Mouse (Mus musculus): ENCODE results near the gene Kdm4b. TPM values are rescaled to one million over a fixed set of nuclear protein-coding genes. Genes with fewer than 3 reads are reported as not detected.

The Kdm4b gene
- 107 and 133 TPM in 2 replicates for total RNA-seq (2014; rRNA removed)
- polyA plus RNA-seq (2015; fragmentation: Nextera tagmentation; extraction: Ambion mirVana), result 46.8 and 53.2 TPM in 2 replicates

DNA sequence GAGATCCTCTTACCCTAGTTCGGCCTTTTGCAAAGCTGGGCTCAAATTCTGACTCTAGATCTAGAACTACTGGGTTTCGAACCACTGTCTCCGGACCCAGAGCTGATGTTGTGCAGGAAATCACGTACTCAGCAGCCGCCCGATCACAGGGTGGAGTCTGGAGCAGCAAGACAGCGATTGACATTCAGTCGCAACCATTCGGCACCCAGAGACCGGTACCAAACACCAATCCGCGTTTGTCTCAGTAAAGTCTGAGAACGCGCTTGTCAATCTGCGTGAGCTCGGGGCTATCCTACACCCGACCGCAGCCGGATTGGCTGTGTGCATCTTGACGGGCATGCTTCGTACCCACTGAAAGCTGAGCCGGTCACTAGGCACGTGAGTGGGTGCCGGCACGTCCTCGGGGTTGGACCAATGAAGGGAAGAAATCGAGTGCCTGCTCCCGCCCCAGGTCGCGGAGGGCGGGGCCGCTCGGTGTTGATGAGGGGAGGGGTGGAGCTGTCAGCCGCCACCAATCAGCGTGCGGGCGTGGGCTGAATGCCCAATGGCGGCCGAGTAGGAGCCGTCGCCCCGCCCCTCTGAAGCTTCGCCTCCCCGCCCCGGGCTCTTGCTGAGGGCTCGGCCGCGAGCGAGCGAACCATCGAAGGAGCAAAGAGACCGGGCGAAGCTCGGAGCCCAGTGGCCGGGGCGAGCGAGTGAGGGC lies at the start of gene Kdm4b:
Gene Kdm4b (plus strand): TSS at position 613 of the 703 bp plus-strand sequence.
- H3K4me1 ChIP-seq (ENCODE audit: insufficient read depth), result peaks cover 16% of the 10 kb centered on the region
- peak within 1 kb of the TSS; percentile 95 for H3K9ac ChIP-seq
- peak; percentile 99 for ATAC-seq
- H3K27ac ChIP-seq (ENCODE audit: low read depth, low read length), result peak within 1 kb of the TSS; percentile 95
- no peaks in the 10 kb centered on the region for H3K27me3 ChIP-seq (ENCODE audit: insufficient read depth, low read length)
- no peaks in the 10 kb centered on the region for H3K9me3 ChIP-seq (ENCODE audit: low read length)
- no peaks in the 10 kb centered on the region for H3K36me3 ChIP-seq (ENCODE audit: insufficient read depth)
- peak within 1 kb of the TSS; percentile 74 for H3K4me2 ChIP-seq (ENCODE audit: low read depth)
- WGBS, result under 1% methylated on average over 57 of the region's 57 CpGs
- peak; percentile 100 for DNase-seq
- peak within 1 kb of the TSS; percentile 96 for H3K4me3 ChIP-seq (ENCODE audit: low read depth, low read length)
- TF ChIP-seq CTCF (IDR thresholded peaks at IDR 0.05; ENCODE audit: low read depth), result no peak

DNA sequence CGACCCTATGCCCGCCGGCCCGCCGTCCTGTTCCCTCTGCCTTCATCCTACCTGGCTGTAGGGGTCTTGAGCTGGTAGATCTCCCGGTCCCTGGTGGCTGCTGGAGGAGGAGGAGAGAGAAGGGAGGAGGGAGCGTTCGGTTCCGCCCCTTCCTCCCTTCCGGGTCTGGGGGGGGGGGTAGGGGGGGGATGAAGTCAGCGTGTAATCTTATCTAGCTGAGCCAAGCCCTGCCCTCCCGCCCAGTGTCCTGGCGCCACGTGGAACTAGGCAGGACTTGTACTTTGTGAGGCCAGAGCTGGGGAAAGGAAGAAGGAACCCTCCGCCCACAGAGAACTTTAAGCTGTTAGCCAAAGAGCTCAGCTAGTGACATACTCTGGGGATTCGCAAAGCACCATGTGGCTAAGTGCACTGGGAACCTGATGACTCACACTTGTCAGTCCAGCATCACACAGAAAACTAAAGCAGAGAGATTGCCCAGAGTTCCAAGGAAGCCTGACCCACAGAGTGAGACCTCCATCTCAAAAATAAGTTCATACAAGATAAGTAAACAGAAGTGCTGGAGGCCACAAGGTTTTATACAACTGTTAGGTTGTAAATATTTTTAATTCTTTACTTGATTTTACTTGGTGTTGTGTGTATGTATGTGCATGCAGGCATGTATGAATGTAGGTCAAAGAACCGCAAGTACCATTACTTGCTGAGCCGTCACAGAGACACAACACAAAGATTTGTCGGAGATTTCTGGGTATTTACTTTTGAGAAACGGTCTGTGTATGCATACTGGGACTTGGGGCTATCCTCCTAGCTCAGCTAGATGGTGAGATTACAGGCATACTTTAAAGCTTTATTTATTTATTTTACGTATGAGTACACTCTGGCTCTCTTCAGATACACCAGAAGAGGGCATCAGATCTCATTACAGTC lies 49.0 kb upstream of the Kdm4b start, which contains the start of gene Ticam1:
Gene Ticam1 (minus strand): TSS at position 144 of the 924 bp plus-strand sequence.
- peak within 1 kb of the TSS; percentile 29; the same call in 1 of the 2 replicates for H3K27ac ChIP-seq (ENCODE audit: low read depth, low read length)

DNA sequence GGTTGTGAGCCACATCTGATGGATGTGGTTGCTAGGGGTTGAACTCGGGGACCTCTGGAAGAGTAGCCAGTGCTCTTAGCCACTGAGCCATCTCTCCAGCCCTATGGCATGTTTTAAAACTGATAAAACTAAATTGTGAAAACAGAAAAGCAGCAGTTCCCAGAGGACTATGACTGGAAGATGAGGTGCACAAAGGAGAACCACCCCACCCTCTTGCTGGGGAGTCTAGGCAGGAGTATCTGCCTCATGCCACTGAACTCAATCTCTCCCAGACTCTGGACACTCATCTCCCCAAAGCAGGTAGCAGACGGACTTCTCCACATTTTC lies 48.3 kb upstream of the Kdm4b start:
- Histone ChIP-seq H3K27ac (ENCODE audit: low read depth, low read length) (no peak overlapping the region), H3K9ac (no peak overlapping the region)

More for the DNA sequence above, 49.0 kb upstream of the Kdm4b start, which contains the start of gene Ticam1:
- WGBS, result 5% methylated on average over 20 of the region's 21 CpGs
- peak; percentile 79 for ATAC-seq
- H3K4me2 ChIP-seq (ENCODE audit: low read depth), result peak within 1 kb of the TSS; percentile 74
- peak; percentile 49 for TF ChIP-seq CTCF (IDR thresholded peaks at IDR 0.05; ENCODE audit: low read depth)
- no peaks in the 10 kb centered on the region for H3K36me3 ChIP-seq (ENCODE audit: insufficient read depth)
- peak within 1 kb of the TSS; percentile 48 for H3K9ac ChIP-seq
- H3K27me3 ChIP-seq (ENCODE audit: insufficient read depth, low read length), result no peaks in the 10 kb centered on the region
- H3K4me1 ChIP-seq (ENCODE audit: insufficient read depth), result peaks cover 5% of the 10 kb centered on the region; the same call in 1 of the 2 replicates
- peak within 1 kb of the TSS; percentile 46 for H3K4me3 ChIP-seq (ENCODE audit: low read depth, low read length)
- no peaks in the 10 kb centered on the region for H3K9me3 ChIP-seq (ENCODE audit: low read length)
- DNase-seq, result peak; percentile 69

DNA sequence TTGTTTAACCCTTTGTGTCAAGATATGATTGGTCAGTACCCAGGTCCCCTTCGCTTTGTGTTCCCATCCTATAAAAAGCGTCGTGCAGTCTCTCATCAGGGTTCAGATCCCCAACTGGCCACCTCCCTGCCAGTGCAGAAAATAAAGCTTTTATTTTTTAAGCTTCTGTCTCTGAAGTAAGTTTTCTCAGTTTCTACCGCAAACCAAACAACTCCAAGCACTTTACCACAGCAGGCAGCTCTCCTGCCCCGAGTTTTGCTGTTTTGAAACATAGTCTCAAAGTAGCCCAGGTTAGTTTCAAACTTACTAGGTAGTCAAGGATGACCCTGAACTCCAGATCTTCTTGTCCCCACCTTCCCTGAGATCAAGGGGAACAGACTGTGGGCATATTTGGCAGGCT lies 47.5 kb upstream of the Kdm4b start:
- Histone ChIP-seq H3K4me1 (ENCODE audit: insufficient read depth) (peaks cover 5% of the 10 kb centered on the region; the same call in 1 of the 2 replicates), H3K27ac (ENCODE audit: low read depth, low read length) (no peak overlapping the region), H3K4me3 (ENCODE audit: low read depth, low read length) (no peak overlapping the region), H3K9ac (no peak overlapping the region), H3K9me3 (ENCODE audit: low read length) (no peaks in the 10 kb centered on the region), H3K36me3 (ENCODE audit: insufficient read depth) (no peaks in the 10 kb centered on the region), H3K4me2 (ENCODE audit: low read depth) (no peak overlapping the region), H3K27me3 (ENCODE audit: insufficient read depth, low read length) (no peaks in the 10 kb centered on the region)
- 93% methylated on average over 5 of the region's 5 CpGs for WGBS
- DNase-seq, result no peak
- no peak for TF ChIP-seq CTCF (IDR thresholded peaks at IDR 0.05; ENCODE audit: low read depth)
- no peak for ATAC-seq

More for the DNA sequence above, 48.3 kb upstream of the Kdm4b start:
- ATAC-seq (no peak), DNase-seq (no peak)
- TF ChIP-seq CTCF (IDR thresholded peaks at IDR 0.05; ENCODE audit: low read depth), result no peak
- Histone ChIP-seq H3K4me2 (ENCODE audit: low read depth) (no peak overlapping the region), H3K36me3 (ENCODE audit: insufficient read depth) (no peaks in the 10 kb centered on the region), H3K4me1 (ENCODE audit: insufficient read depth) (peaks cover 5% of the 10 kb centered on the region; the same call in 1 of the 2 replicates), H3K4me3 (ENCODE audit: low read depth, low read length) (no peak overlapping the region), H3K27me3 (ENCODE audit: insufficient read depth, low read length) (no peaks in the 10 kb centered on the region), H3K9me3 (ENCODE audit: low read length) (no peaks in the 10 kb centered on the region)
- 45% methylated on average over 2 of the region's 2 CpGs for WGBS

DNA sequence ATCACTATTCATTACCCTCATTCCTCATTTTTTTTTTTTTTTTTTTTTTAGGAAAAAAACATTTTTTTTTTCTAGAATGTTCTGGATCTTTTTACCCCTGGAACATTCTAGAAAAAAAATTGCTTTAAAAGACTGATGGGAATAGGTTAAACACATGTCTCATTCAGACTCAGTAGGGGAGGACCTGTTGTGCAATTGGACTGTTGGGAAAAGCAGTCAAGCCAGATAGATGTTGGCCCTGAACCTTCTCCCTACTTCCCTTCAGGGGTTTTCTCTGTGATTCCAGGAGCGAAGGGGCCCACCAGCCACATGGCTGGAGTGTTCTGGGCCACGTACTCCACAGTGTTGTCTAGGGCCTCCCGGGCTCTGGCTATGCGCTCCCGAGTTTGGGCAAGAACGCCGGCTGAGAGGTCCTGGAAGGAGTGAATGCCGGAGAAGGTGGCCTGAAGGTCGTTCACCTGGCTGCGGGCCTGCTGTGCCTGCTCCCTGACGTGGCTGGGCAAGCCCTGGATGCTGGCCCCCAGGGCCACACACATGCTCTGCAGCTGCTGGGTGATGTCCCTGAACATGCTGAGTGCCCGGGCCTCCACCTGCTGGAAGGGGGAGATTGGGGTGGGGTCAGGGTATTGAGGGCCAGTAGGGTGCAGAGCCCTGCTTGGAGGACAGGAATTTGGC lies 46.2 kb upstream of the Kdm4b start:
- no peak overlapping the region for H3K9ac ChIP-seq
- H3K4me3 ChIP-seq (ENCODE audit: low read depth, low read length), result no peak overlapping the region
- no peaks in the 10 kb centered on the region for H3K36me3 ChIP-seq (ENCODE audit: insufficient read depth)
- TF ChIP-seq CTCF (IDR thresholded peaks at IDR 0.05; ENCODE audit: low read depth), result no peak
- no peak overlapping the region for H3K27ac ChIP-seq (ENCODE audit: low read depth, low read length)
- DNase-seq (no peak), ATAC-seq (no peak)
- peaks cover 5% of the 10 kb centered on the region; the same call in 1 of the 2 replicates for H3K4me1 ChIP-seq (ENCODE audit: insufficient read depth)
- no peaks in the 10 kb centered on the region for H3K27me3 ChIP-seq (ENCODE audit: insufficient read depth, low read length)
- no peak overlapping the region for H3K4me2 ChIP-seq (ENCODE audit: low read depth)
- WGBS, result 88% methylated on average over 12 of the region's 12 CpGs
- H3K9me3 ChIP-seq (ENCODE audit: low read length), result no peaks in the 10 kb centered on the region

DNA sequence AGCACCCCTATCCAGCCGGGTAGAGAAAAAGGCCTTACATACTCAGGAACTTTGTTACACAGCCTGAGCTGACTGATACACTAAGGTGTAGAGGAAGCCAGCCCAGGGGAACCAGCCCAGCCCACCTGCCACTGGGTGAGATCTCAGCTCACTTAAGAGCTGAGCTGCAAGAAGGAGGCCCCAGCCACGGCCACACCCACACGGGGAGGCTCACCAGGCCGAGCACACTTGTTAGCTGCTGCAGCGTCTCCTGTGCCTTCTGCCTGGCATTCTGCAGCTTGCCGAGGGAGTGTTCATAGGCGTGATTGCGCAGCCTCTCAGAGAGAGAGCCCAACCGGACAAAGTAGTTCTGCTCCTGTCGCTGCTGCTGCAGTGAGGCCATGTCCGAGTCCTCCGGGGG lies 44.7 kb upstream of the Kdm4b start:
- Histone ChIP-seq H3K9me3 (ENCODE audit: low read length) (no peaks in the 10 kb centered on the region), H3K4me2 (ENCODE audit: low read depth) (no peak overlapping the region), H3K9ac (no peak overlapping the region), H3K27ac (ENCODE audit: low read depth, low read length) (no peak overlapping the region), H3K27me3 (ENCODE audit: insufficient read depth, low read length) (no peaks in the 10 kb centered on the region), H3K4me1 (ENCODE audit: insufficient read depth) (peaks cover 2% of the 10 kb centered on the region; the same call in 1 of the 2 replicates), H3K4me3 (ENCODE audit: low read depth, low read length) (no peak overlapping the region), H3K36me3 (ENCODE audit: insufficient read depth) (no peaks in the 10 kb centered on the region)
- no peak for TF ChIP-seq CTCF (IDR thresholded peaks at IDR 0.05; ENCODE audit: low read depth)
- DNase-seq (no peak), ATAC-seq (no peak)
- WGBS, result 93% methylated on average over 12 of the region's 12 CpGs

Measured in forebrain, postnatal 0 days (tissue).